ENCODE assay signal across 14 mouse cellular contexts in genomic region chr9:41412174-41412757, GRCm38 (mm10).
DNase-seq lines count a peak whose midpoint lies in the region; ATAC-seq and TF ChIP-seq lines count a peak whose summit lies in the region.
"Had no signal": no experiment of that assay in that cellular context is flagged by ENCODE, and none has a peak within 500 bp of the region (broad histone marks: within the 10 kb centered on the region; RNA-seq: fewer than 3 reads in every experiment).

No protein-coding gene starts in this region.

- H3K9me3 ChIP-seq in forebrain, embryonic 11.5 days (ENCODE audit: control insufficient read depth, low read length), result no peaks in the 10 kb centered on the region
- no peaks in the 10 kb centered on the region for H3K9me3 ChIP-seq in forebrain, embryonic 14.5 days (replicated peaks; ENCODE audit: control insufficient read depth, low read length)
- no peaks in the 10 kb centered on the region for H3K9me3 ChIP-seq in kidney, postnatal 0 days (replicated peaks; ENCODE audit: low read length)
- H3K9me3 ChIP-seq in neural tube, embryonic 15.5 days (replicated peaks), result no peaks in the 10 kb centered on the region
- H3K9me3 ChIP-seq: liver, embryonic 13.5 days had no signal

- H3K27me3 ChIP-seq in forebrain, embryonic 11.5 days (ENCODE audit: control insufficient read depth, insufficient read depth, low read length), result no peaks in the 10 kb centered on the region
- no peaks in the 10 kb centered on the region for H3K27me3 ChIP-seq in forebrain, embryonic 14.5 days (replicated peaks; ENCODE audit: control insufficient read depth, insufficient read depth, low read length)
- H3K27me3 ChIP-seq in kidney, postnatal 0 days (ENCODE audit: insufficient read depth, low read length), result no peaks in the 10 kb centered on the region
- no peaks in the 10 kb centered on the region for H3K27me3 ChIP-seq in neural tube, embryonic 15.5 days (replicated peaks)
- H3K27me3 ChIP-seq: liver, embryonic 13.5 days; Patski had no signal

- ATAC-seq in forebrain, embryonic 11.5 days (replicated peaks; ENCODE audit: low FRiP score), result no peak
- no peak for ATAC-seq in forebrain, embryonic 14.5 days
- peak; percentile 43; the same call in 1 of the 2 replicates for ATAC-seq in kidney, postnatal 0 days (replicated peaks; ENCODE audit: low FRiP score, low read depth)
- ATAC-seq in neural tube, embryonic 15.5 days (ENCODE audit: low FRiP score), result no peak
- ATAC-seq in granulocyte monocyte progenitor cell, adult 5-6 weeks (replicated peaks; ENCODE audit: poor library complexity, severe bottlenecking), result no peak
- ATAC-seq: inflammation-experienced regulatory T-cells, adult 6 months; Patski had no signal

- peaks cover 11% of the 10 kb centered on the region for H3K4me1 ChIP-seq in forebrain, embryonic 11.5 days (replicated peaks; ENCODE audit: control insufficient read depth, insufficient read depth, low read length)
- H3K4me1 ChIP-seq in forebrain, embryonic 14.5 days (ENCODE audit: control insufficient read depth, insufficient read depth, low read length), result peaks cover 9% of the 10 kb centered on the region
- no peaks in the 10 kb centered on the region; the same call in 1 of the 2 replicates for H3K4me1 ChIP-seq in kidney, postnatal 0 days (replicated peaks; ENCODE audit: insufficient read depth, low read length)
- peaks cover 16% of the 10 kb centered on the region for H3K4me1 ChIP-seq in neural tube, embryonic 15.5 days
- H3K4me1 ChIP-seq: liver, embryonic 13.5 days had no signal

- TF ChIP-seq CTCF in kidney, postnatal 0 days (IDR thresholded peaks at IDR 0.05; ENCODE audit: low read depth), result peak; percentile 47

- DNase-seq in forebrain, embryonic 11.5 days (ENCODE audit: low spot score), result no peak
- DNase-seq in forebrain, embryonic 14.5 days (ENCODE audit: low spot score), result no peak
- DNase-seq in ovary, postnatal 36 days (ENCODE audit: low spot score), result peak; percentile 10
- DNase-seq in ovary, adult 18-20 months (ENCODE audit: low spot score), result no peak
- peak; percentile 38 for DNase-seq in kidney, postnatal 0 days (ENCODE audit: low spot score)
- DNase-seq in lung, postnatal 4 days, result no peak
- DNase-seq: cerebellum, adult 11-12 months; liver, embryonic 13.5 days; lung, postnatal 10 days; right cerebral cortex, postnatal 14 days had no signal

- no peak overlapping the region for H3K4me3 ChIP-seq in forebrain, embryonic 11.5 days (ENCODE audit: low read depth, low read length)
- no peak overlapping the region for H3K4me3 ChIP-seq in forebrain, embryonic 14.5 days (ENCODE audit: low read depth, low read length)
- H3K4me3 ChIP-seq in kidney, postnatal 0 days (replicated peaks; ENCODE audit: low read depth, low read length), result no peak overlapping the region
- no peak overlapping the region for H3K4me3 ChIP-seq in neural tube, embryonic 15.5 days (replicated peaks)
- H3K4me3 ChIP-seq: liver, embryonic 13.5 days had no signal

- H3K36me3 ChIP-seq in forebrain, embryonic 11.5 days (ENCODE audit: control insufficient read depth, insufficient read depth, low read length), result no peaks in the 10 kb centered on the region
- 0 out of 2 replicates have a peak, but pooled peaks cover 4% of the 10 kb centered on the region for H3K36me3 ChIP-seq in forebrain, embryonic 14.5 days (ENCODE audit: control insufficient read depth, insufficient read depth, low read length)
- no peaks in the 10 kb centered on the region for H3K36me3 ChIP-seq in kidney, postnatal 0 days (ENCODE audit: insufficient read depth, low read length)
- no peaks in the 10 kb centered on the region for H3K36me3 ChIP-seq in neural tube, embryonic 15.5 days
- H3K36me3 ChIP-seq: liver, embryonic 13.5 days had no signal

- 42% methylated on average over 5 of the region's 5 CpGs for WGBS in forebrain, embryonic 11.5 days
- WGBS in forebrain, embryonic 14.5 days, result 36% methylated on average over 5 of the region's 5 CpGs
- 24% methylated on average over 5 of the region's 5 CpGs for WGBS in kidney, postnatal 0 days
- WGBS in neural tube, embryonic 15.5 days, result 40% methylated on average over 5 of the region's 5 CpGs

- H3K9ac ChIP-seq in forebrain, embryonic 11.5 days (ENCODE audit: low read length), result no peak overlapping the region
- H3K9ac ChIP-seq in forebrain, embryonic 14.5 days (ENCODE audit: low read length), result no peak overlapping the region
- no peak overlapping the region for H3K9ac ChIP-seq in kidney, postnatal 0 days (ENCODE audit: low read depth, low read length)
- H3K9ac ChIP-seq in neural tube, embryonic 15.5 days (replicated peaks), result no peak overlapping the region
- H3K9ac ChIP-seq: liver, embryonic 13.5 days had no signal

- 0 out of 2 replicates have a peak overlapping the region, but pooled peaks have one; percentile 12 for H3K27ac ChIP-seq in forebrain, embryonic 11.5 days (ENCODE audit: low read depth, low read length)
- no peak overlapping the region; the same call in 1 of the 2 replicates for H3K27ac ChIP-seq in forebrain, embryonic 14.5 days (ENCODE audit: low read depth, low read length)
- H3K27ac ChIP-seq in kidney, postnatal 0 days, result no peak overlapping the region
- H3K27ac ChIP-seq in neural tube, embryonic 15.5 days (replicated peaks), result 0 out of 2 replicates have a peak overlapping the region, but pooled peaks have one; percentile 28
- H3K27ac ChIP-seq: liver, embryonic 13.5 days had no signal

- no peak overlapping the region for H3K4me2 ChIP-seq in forebrain, embryonic 11.5 days (ENCODE audit: low read depth, low read length, severe bottlenecking)
- H3K4me2 ChIP-seq in forebrain, embryonic 14.5 days (ENCODE audit: low read length), result no peak overlapping the region
- no peak overlapping the region for H3K4me2 ChIP-seq in kidney, postnatal 0 days (ENCODE audit: low read length)
- H3K4me2 ChIP-seq in neural tube, embryonic 15.5 days, result no peak overlapping the region
- H3K4me2 ChIP-seq: liver, embryonic 13.5 days had no signal

Comparison
In these comparisons a context has a peak if more than half of its experiments do, and no peak if none do; other contexts are left out.
1. DNase-seq: peak in ovary, postnatal 36 days (single experiment) and kidney, postnatal 0 days (single experiment); none in forebrain, embryonic 11.5 days (single experiment), forebrain, embryonic 14.5 days (single experiment), ovary, adult 18-20 months (single experiment) and lung, postnatal 4 days (0 of 2).
2. H3K27ac ChIP-seq: peak in forebrain, embryonic 11.5 days (single experiment) and neural tube, embryonic 15.5 days (single experiment); none in forebrain, embryonic 14.5 days (single experiment) and kidney, postnatal 0 days (single experiment).